Mouse (Mus musculus) lung, postnatal 0 days (tissue): ENCODE results near the gene Ucp3. TPM values are rescaled to one million over a fixed set of nuclear protein-coding genes. Genes with fewer than 3 reads are reported as not detected.

ENCODE experiments used
- ATAC-seq: fragments of 200-750 bp; cut with Nextera tagmentation; 2 replicates; pipeline ENCODE4 v1.8.0; 2017; ENCODE audit warnings: moderate library complexity
- DNase-seq: peaks from one replicate; pipeline ENCODE4 v3.0.0-alpha.2; 2016; ENCODE audit warnings: low spot score
- H3K27ac ChIP-seq: fragments of 300-500 bp; sonication (generic); 2 replicates; pipeline ENCODE4 v1.5.1; 2014; ENCODE audit warnings: antibody characterized with exemption, mild to moderate bottlenecking, low read length, mixed read lengths
- H3K27me3 ChIP-seq: fragments of 300-500 bp; sonication (generic); replicated peaks from 2 replicates; pipeline ENCODE4 v1.6.1; 2014; ENCODE audit warnings: low read length, mixed read lengths; ENCODE audit not compliant: insufficient read depth
- H3K36me3 ChIP-seq: fragments of 300-500 bp; sonication (generic); 2 replicates; pipeline ENCODE4 v1.6.1; 2014; ENCODE audit warnings: low read length, mixed read lengths; ENCODE audit not compliant: insufficient read depth
- H3K4me1 ChIP-seq: fragments of 300-500 bp; sonication (generic); 2 replicates; pipeline ENCODE4 v1.6.1; 2014; ENCODE audit warnings: antibody characterized with exemption, low read depth, low read length, mixed read lengths; ENCODE audit not compliant: insufficient read depth
- H3K4me2 ChIP-seq: fragments of 300-500 bp; sonication (generic); replicated peaks from 2 replicates; pipeline ENCODE4 v1.6.1; 2014; ENCODE audit warnings: low read depth, mild to moderate bottlenecking, low read length, moderate library complexity, mixed read lengths
- H3K4me3 ChIP-seq: fragments of 300-500 bp; sonication (generic); 2 replicates; pipeline ENCODE4 v1.5.1; 2014; ENCODE audit warnings: low read depth, low read length
- H3K9ac ChIP-seq: fragments of 300-500 bp; sonication (generic); replicated peaks from 2 replicates; pipeline ENCODE4 v1.6.1; 2014; ENCODE audit warnings: low read depth, mild to moderate bottlenecking
- H3K9me3 ChIP-seq: fragments of 300-500 bp; sonication (generic); 2 replicates; pipeline ENCODE4 v1.6.1; 2016; ENCODE audit warnings: low read length, mixed read lengths
- CTCF ChIP-seq: IDR thresholded peaks from 2 replicates; pipeline ENCODE4 v1.5.1; 2016; ENCODE audit warnings: antibody characterized with exemption, mild to moderate bottlenecking
- EP300 ChIP-seq: IDR thresholded peaks from 2 replicates; pipeline ENCODE4 v1.6.1; 2016; ENCODE audit warnings: antibody characterized with exemption, mild to moderate bottlenecking, control low read depth
- WGBS: fragments of 180-500 bp; shearing (Covaris S2); extraction: QIAGEN DNeasy Blood & Tissue Kit; methylation state at CpG from one replicate; pipeline ENCODE4 v1.1.7; 2014; 5-methylcytosine and 5-hydroxymethylcytosine counted together
- polyA plus RNA-seq: library from polyadenylated mRNA; unstranded; fragments of >200 nt; fragmentation: Nextera tagmentation; extraction: Ambion mirVana; gene quantifications from 2 replicates; pipeline ENCODE4 v1.2.1, GENCODE M21; 2015

The Ucp3 gene
- polyA plus RNA-seq, 1 experiment from 2014 or later = 0.08 TPM

DNA sequence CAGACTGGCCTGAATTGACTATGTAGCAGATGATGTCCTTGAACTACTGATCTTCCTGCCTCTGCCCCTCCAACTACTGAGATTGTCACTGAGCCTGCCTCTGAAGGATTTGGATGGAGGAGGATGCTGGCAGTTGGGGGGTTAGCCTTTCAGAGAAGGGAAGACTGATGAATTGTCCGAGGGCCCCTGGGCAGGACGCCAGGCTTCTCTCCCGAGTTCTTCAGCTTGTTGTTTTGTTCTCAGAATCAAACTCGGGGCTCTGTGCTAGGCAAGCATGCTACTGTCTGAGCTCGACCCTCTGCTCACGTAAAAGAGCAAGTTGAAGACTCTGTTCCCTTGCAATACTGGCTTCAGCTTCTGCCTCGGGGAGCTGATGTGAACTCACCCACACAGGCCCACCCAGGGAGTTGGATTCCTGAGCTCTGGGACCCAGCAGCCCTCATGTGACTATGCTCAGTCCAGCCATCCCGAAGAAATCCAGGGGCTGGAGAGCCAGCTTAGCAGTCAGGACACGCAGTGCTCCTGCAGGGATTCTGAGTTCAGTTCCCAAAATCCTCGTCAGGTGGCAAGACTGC lies 15.8 kb downstream of the Ucp3 start:
- no peak for ATAC-seq
- no peaks in the 10 kb centered on the region for H3K4me1 ChIP-seq
- H3K27me3 ChIP-seq = no peaks in the 10 kb centered on the region
- WGBS = 21% methylated on average over 10 of the region's 10 CpGs
- no peaks in the 10 kb centered on the region for H3K36me3 ChIP-seq
- no peaks in the 10 kb centered on the region for H3K9me3 ChIP-seq
- DNase-seq = no peak
- H3K9ac ChIP-seq = no peak overlapping the region
- H3K4me3 ChIP-seq = no peak overlapping the region
- TF ChIP-seq EP300 (no peak), CTCF (no peak)
- no peak overlapping the region for H3K4me2 ChIP-seq
- H3K27ac ChIP-seq = no peak overlapping the region

DNA sequence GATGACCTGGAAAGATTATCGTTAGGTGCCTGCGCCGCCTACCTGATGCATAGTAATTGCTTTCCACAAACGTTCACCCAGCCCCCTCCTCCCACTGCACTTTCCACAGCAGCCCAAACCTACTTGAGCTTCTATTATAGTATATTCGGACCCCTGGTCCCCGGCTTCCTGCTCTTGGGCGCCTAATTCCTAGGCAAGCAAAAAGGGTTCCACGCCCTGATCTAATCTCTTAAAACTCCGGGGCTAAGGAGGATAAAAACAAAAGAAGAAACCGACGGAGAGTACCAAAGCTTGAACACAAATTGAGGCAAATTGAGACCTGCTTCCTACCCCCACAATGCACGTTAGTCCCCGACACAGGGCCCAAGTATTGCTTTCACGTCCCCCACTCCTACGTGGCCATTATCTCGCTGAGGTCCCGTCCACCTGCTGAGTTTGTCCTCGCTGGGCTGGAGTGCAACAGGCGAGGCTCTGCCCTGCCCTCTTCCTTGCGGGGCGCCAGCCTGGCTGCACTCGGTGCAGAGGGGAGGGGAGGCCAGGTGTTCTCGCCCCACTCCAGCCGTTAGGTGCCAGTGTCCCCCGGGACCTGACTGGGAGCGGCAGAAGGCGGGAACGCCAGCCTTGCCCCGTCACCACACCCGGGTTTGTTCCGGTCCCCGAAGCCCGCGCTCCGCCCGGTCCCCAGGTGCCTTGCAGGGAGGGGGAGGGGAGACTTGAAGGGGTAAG lies 19.8 kb downstream of the Ucp3 start:
- Histone ChIP-seq H3K9me3 (no peaks in the 10 kb centered on the region), H3K36me3 (no peaks in the 10 kb centered on the region), H3K27me3 (no peaks in the 10 kb centered on the region), H3K9ac (peak overlapping the region; percentile 58), H3K4me2 (peak overlapping the region; percentile 83), H3K4me3 (peak overlapping the region; percentile 57), H3K4me1 (0 out of 2 replicates have a peak, but pooled peaks cover 5% of the 10 kb centered on the region), H3K27ac (peak overlapping the region; percentile 86)
- no peak for TF ChIP-seq EP300
- TF ChIP-seq CTCF = peak; percentile 22
- DNase-seq = peak; percentile 79
- WGBS = 5% methylated on average over 33 of the region's 36 CpGs
- ATAC-seq = peak; percentile 63

DNA sequence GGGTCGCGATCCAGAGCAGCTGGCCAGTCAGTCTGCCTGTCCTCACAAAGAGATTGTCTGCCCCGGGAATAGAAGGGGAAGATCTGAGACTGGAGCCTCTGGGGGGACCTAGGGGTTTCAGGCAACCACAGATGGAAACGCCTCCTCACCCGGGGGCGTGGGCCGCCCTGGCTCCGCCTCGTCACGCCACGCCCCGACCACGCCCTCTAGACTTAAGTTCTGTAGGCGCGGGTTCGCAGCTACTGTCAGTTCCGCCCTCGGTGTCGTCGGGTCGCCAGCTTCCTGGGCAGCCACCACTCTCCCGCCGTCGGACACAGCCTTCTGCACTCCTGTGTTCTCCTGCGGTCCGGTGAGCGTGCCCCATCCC lies 20.3 kb downstream of the Ucp3 start, which contains the start of gene Ucp2:
Ucp2 (plus strand) TSS at position 221 of the 367 bp plus-strand sequence.
- ATAC-seq = peak; percentile 76
- DNase-seq = peak; percentile 91
- WGBS = under 1% methylated on average over 27 of the region's 27 CpGs

DNA sequence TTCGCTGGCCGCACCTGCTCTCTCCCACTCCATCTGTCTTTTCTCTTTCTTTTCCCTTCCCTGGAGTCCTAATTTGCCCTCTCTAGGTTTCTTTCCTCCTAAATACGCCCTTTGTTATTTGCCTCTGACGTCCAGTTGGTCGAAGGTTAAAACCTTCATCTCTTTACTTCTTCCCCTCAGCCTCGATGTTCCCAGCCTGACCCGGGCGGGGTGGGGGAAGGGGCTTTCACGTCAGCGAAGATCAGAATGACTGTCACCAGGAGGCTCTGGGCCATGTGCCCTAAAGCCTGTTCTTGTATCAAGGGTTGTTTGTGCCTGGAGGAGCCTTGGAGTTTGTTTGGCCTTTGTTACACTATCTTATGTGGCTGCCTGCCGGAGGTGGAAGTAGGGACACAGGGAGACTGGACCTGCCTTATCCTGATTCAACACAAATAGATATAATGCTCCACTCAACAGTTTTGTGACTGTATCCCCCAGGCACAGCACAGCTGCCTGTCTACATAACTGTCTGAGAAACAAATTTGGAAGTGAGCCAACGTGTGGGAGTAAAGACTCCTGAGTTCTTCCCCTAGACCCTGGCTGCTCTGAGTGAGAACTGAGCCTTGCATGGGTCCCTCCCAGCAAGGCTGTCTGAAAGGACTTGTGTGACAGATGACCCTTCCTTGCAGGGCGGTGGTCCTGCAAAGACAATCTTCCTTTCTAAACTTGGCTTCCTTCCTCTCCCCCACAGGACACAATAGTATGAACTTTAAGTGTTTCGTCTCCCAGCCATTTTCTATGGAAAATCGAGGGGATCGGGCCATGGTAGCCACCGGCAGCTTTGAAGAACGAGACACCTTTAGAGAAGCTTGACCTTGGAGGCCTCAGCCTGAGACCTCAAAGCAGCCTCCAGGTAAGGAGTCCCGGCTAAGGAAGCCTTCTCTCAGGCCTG lies 21.0 kb downstream of the Ucp3 start:
- WGBS = 17% methylated on average over 19 of the region's 19 CpGs
- DNase-seq (peak; percentile 83), ATAC-seq (peak; percentile 7)
- peak overlapping the region; percentile 86 for H3K27ac ChIP-seq
- no peaks in the 10 kb centered on the region for H3K27me3 ChIP-seq
- no peaks in the 10 kb centered on the region for H3K9me3 ChIP-seq
- H3K4me2 ChIP-seq = peak overlapping the region; percentile 83
- H3K4me3 ChIP-seq = peak overlapping the region; percentile 57
- peak overlapping the region; percentile 58 for H3K9ac ChIP-seq
- H3K36me3 ChIP-seq = peaks cover 4% of the 10 kb centered on the region; the same call in 1 of the 2 replicates
- H3K4me1 ChIP-seq = 0 out of 2 replicates have a peak, but pooled peaks cover 5% of the 10 kb centered on the region
- TF ChIP-seq CTCF = no peak
- TF ChIP-seq EP300 = no peak

More for the DNA sequence above, 20.3 kb downstream of the Ucp3 start, which contains the start of gene Ucp2:
- Histone ChIP-seq H3K27me3 (no peaks in the 10 kb centered on the region), H3K4me2 (peak within 1 kb of the TSS; percentile 83), H3K4me3 (peak within 1 kb of the TSS; percentile 57), H3K36me3 (peaks cover under 1% of the 10 kb centered on the region; the same call in 1 of the 2 replicates), H3K4me1 (0 out of 2 replicates have a peak, but pooled peaks cover 5% of the 10 kb centered on the region), H3K9me3 (no peaks in the 10 kb centered on the region), H3K9ac (peak within 1 kb of the TSS; percentile 58), H3K27ac (peak within 1 kb of the TSS; percentile 86)
- TF ChIP-seq CTCF (no peak), EP300 (peak; percentile 49; the same call in 1 of the 2 replicates)

DNA sequence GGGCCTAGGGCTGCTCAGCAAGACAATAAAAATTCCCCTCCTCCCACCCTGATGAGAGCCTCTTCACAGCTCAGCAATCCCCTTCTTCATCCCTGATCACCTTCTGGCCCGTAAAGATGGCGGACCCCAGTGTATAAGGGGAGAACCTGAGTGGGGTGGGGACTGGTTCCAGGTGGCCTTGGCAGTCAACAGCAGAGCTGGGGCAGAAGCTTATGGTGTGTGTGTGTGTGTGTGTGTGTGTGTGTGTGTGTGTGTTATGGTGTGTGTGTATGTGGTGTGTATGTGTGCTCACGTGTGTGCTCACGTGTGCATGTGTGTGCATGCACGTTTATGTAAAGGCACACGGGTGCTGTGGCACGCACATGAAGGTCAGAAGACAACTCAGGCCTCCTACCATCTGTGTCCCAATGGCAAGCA lies 21.6 kb downstream of the Ucp3 start:
- peak overlapping the region; percentile 87 for H3K27ac ChIP-seq
- H3K9ac ChIP-seq = peak overlapping the region; percentile 58
- 0 out of 2 replicates have a peak, but pooled peaks cover 5% of the 10 kb centered on the region for H3K4me1 ChIP-seq
- ATAC-seq = no peak
- peak; percentile 24 for DNase-seq
- 72% methylated on average over 7 of the region's 7 CpGs for WGBS
- H3K4me2 ChIP-seq = peak overlapping the region; percentile 83
- H3K36me3 ChIP-seq = peaks cover 9% of the 10 kb centered on the region
- no peaks in the 10 kb centered on the region for H3K9me3 ChIP-seq
- H3K27me3 ChIP-seq = no peaks in the 10 kb centered on the region
- peak overlapping the region; percentile 57 for H3K4me3 ChIP-seq
- no peak for TF ChIP-seq CTCF
- TF ChIP-seq EP300 = no peak
